Mouse (Mus musculus): Measurements from ENCODE around the gene Bcorl1.

DNA sequence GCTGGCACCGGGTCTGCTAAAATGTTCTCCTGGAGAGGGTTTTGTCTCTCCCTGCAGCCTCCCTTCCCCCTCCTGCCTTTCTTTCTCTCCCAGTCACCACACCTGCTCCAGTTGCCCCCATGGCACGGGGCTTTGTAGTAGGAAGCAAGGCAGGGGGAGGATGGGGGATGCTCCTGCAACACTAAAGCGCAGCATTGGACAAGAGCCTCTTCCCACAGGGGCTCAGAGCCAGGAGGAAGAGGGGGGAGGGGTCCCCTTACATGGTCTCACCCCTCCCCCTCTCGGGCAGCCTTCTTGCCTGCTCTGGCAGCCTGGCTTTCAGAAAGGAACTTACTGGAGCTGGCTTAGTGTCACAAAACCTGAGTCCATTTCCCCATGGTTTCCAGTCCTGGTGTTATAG is 44.8 kb downstream of the Bcorl1 start:
- TF ChIP-seq CTCF (IDR thresholded peaks at IDR 0.05; ENCODE audit: low read depth, low read length) (no peak), TAL1 (conservative IDR thresholded peaks at IDR 0.05; ENCODE audit: low read depth, low read length) (no peak), GATA1 (IDR thresholded peaks at IDR 0.05; ENCODE audit: borderline replicate concordance, low read length) (no peak)

All from G1E (cell line).